Mouse (Mus musculus): ENCODE data around the gene Pappa. TPM values are rescaled to one million over a fixed set of nuclear protein-coding genes. Genes with fewer than 3 reads are reported as not detected.
A peak's percentile ranks its signal among the peaks of the same experiment; 100 is the strongest.

Pappa gene
- total and polyA plus RNA-seq, 2 experiments from 2014 or later: 0.57 to 3.7 TPM

DNA sequence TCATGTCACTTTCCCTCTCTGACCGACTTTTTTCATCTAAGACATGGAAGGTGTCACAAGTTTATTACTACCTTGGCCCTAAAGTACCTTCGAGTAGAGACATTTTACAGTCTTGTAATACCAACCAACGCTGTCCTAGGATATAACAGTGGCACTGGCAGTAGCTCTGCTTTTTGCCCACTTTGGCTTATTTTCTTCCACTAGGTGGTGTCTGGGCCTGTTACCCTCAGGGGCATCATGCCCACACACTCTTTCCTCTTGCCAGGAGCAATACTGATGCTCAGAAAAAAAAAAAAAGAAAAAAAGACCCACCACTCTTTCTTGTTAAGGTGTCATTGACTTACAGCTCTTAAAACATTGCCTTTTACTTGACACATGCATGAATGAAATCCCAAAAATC is 8.7 kb downstream of the Pappa start:
- ATAC-seq (ENCODE audit: low FRiP score) (no peak), DNase-seq (ENCODE audit: low spot score) (no peak)
- Histone ChIP-seq H3K4me2 (ENCODE audit: low read depth, low read length, poor library complexity, severe bottlenecking) (no peak overlapping the region), H3K36me3 (ENCODE audit: insufficient read depth, low read length) (no peaks in the 10 kb centered on the region), H3K9ac (replicated peaks; ENCODE audit: low read length, poor library complexity, severe bottlenecking) (no peak overlapping the region), H3K4me3 (ENCODE audit: low read depth, low read length) (no peak overlapping the region), H3K27ac (ENCODE audit: low read depth, low read length) (no peak overlapping the region), H3K9me3 (ENCODE audit: low read length) (no peaks in the 10 kb centered on the region), H3K4me1 (ENCODE audit: insufficient read depth, low read length) (no peaks in the 10 kb centered on the region), H3K27me3 (ENCODE audit: insufficient read depth, low read length) (no peaks in the 10 kb centered on the region; the same call in 1 of the 2 replicates)
- TF ChIP-seq CTCF (IDR thresholded peaks at IDR 0.05): peak; percentile 45
- WGBS: 81% methylated on average over 3 of the region's 3 CpGs

DNA sequence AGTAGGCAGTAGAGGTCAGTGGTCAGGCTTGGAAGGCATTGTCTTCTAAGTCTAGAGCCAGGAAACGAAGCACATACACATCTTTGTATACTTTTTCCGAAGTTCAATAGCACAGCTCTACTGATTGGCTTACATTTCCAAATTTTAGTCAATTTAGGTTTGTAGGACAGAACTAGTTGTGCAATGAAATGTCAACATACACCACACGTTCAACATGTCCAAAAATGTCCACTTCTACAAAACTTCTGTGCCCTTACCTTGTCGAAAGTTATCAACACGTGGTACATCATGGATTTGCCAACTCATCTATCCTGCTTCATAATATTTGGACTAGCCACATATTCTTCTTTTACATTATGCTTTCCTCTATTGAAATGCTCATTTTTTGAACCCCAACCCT is 10.4 kb downstream of the Pappa start:
- Histone ChIP-seq H3K36me3 (ENCODE audit: insufficient read depth, low read length) (no peaks in the 10 kb centered on the region), H3K9me3 (ENCODE audit: low read length) (no peaks in the 10 kb centered on the region), H3K9ac (replicated peaks; ENCODE audit: low read length, poor library complexity, severe bottlenecking) (no peak overlapping the region), H3K4me3 (ENCODE audit: low read depth, low read length) (no peak overlapping the region), H3K27ac (ENCODE audit: low read depth, low read length) (no peak overlapping the region), H3K4me1 (ENCODE audit: insufficient read depth, low read length) (no peaks in the 10 kb centered on the region), H3K27me3 (ENCODE audit: insufficient read depth, low read length) (no peaks in the 10 kb centered on the region), H3K4me2 (ENCODE audit: low read depth, low read length, poor library complexity, severe bottlenecking) (no peak overlapping the region)
- no peak for ATAC-seq (ENCODE audit: low FRiP score)
- DNase-seq (ENCODE audit: low spot score): no peak
- WGBS: 88% methylated on average over 5 of the region's 5 CpGs
- no peak for TF ChIP-seq CTCF (IDR thresholded peaks at IDR 0.05)

DNA sequence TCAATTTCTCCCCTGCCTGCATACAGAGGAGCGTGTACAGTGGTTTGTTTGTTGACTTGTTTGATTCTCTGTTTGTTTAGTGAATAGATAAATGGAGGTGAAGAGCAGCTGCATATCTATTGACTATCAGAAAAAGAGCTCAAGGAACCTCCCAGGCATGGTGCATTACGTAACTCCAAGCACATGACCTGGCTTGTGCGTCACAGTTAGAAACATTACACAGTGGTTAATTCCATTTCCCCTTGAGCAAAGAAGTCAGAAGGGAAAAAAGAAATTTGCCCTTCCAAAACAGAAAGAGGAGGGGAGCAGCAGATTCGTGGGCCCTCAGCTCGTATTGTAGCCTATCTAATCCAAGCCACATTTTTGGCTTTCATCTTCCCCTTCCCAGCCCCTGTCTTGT is 11.1 kb downstream of the Pappa start:
- no peaks in the 10 kb centered on the region for H3K9me3 ChIP-seq (ENCODE audit: low read length)
- no peak overlapping the region for H3K27ac ChIP-seq (ENCODE audit: low read depth, low read length)
- no peak for TF ChIP-seq CTCF (IDR thresholded peaks at IDR 0.05)
- no peaks in the 10 kb centered on the region for H3K4me1 ChIP-seq (ENCODE audit: insufficient read depth, low read length)
- WGBS: 65% methylated on average over 5 of the region's 5 CpGs
- H3K36me3 ChIP-seq (ENCODE audit: insufficient read depth, low read length): no peaks in the 10 kb centered on the region
- no peak overlapping the region for H3K4me3 ChIP-seq (ENCODE audit: low read depth, low read length)
- H3K27me3 ChIP-seq (ENCODE audit: insufficient read depth, low read length): no peaks in the 10 kb centered on the region
- no peak overlapping the region for H3K9ac ChIP-seq (replicated peaks; ENCODE audit: low read length, poor library complexity, severe bottlenecking)
- ATAC-seq (ENCODE audit: low FRiP score) (no peak), DNase-seq (ENCODE audit: low spot score) (no peak)
- no peak overlapping the region for H3K4me2 ChIP-seq (ENCODE audit: low read depth, low read length, poor library complexity, severe bottlenecking)

DNA sequence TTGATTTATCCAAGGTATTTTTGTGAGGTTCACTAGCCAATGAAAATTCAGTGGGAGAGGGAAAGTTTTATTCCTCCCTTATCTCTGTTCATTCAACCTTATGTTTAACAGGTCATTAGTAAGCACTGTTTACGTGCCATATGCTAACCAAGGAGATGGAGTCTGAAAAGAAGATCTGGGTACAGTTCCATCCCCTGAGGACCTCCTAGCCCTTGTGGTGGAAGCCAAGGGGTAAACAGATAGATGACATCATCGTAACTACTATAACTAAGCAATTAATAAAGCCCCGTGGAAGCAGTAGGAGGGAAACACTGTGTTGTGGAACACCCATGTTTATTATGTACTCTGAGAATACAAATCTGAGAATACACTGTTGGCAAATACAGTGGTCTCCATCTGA is 12.6 kb downstream of the Pappa start:
- no peak for ATAC-seq (ENCODE audit: low FRiP score)
- Histone ChIP-seq H3K9ac (replicated peaks; ENCODE audit: low read length, poor library complexity, severe bottlenecking) (no peak overlapping the region), H3K4me3 (ENCODE audit: low read depth, low read length) (no peak overlapping the region), H3K4me2 (ENCODE audit: low read depth, low read length, poor library complexity, severe bottlenecking) (no peak overlapping the region), H3K36me3 (ENCODE audit: insufficient read depth, low read length) (no peaks in the 10 kb centered on the region), H3K27ac (ENCODE audit: low read depth, low read length) (no peak overlapping the region), H3K4me1 (ENCODE audit: insufficient read depth, low read length) (no peaks in the 10 kb centered on the region), H3K9me3 (ENCODE audit: low read length) (no peaks in the 10 kb centered on the region), H3K27me3 (ENCODE audit: insufficient read depth, low read length) (no peaks in the 10 kb centered on the region)
- no peak for DNase-seq (ENCODE audit: low spot score)
- no peak for TF ChIP-seq CTCF (IDR thresholded peaks at IDR 0.05)
- WGBS: 92% methylated on average over 3 of the region's 3 CpGs

- ATAC-seq (ENCODE audit: low FRiP score) (no peak), DNase-seq (ENCODE audit: low spot score) (no peak)
- Histone ChIP-seq H3K27me3 (ENCODE audit: insufficient read depth, low read length) (no peaks in the 10 kb centered on the region), H3K9ac (replicated peaks; ENCODE audit: low read length, poor library complexity, severe bottlenecking) (no peak overlapping the region), H3K4me2 (ENCODE audit: low read depth, low read length, poor library complexity, severe bottlenecking) (no peak overlapping the region), H3K4me3 (ENCODE audit: low read depth, low read length) (no peak overlapping the region), H3K4me1 (ENCODE audit: insufficient read depth, low read length) (no peaks in the 10 kb centered on the region), H3K27ac (ENCODE audit: low read depth, low read length) (no peak overlapping the region), H3K9me3 (ENCODE audit: low read length) (no peaks in the 10 kb centered on the region), H3K36me3 (ENCODE audit: insufficient read depth, low read length) (no peaks in the 10 kb centered on the region)
- 80% methylated on average over 1 of the region's 1 CpGs for WGBS
- no peak for TF ChIP-seq CTCF (IDR thresholded peaks at IDR 0.05)
Observed at GRCm38 (mm10) chr4:65146936-65147335, 23.0 kb downstream of the Pappa start.

DNA sequence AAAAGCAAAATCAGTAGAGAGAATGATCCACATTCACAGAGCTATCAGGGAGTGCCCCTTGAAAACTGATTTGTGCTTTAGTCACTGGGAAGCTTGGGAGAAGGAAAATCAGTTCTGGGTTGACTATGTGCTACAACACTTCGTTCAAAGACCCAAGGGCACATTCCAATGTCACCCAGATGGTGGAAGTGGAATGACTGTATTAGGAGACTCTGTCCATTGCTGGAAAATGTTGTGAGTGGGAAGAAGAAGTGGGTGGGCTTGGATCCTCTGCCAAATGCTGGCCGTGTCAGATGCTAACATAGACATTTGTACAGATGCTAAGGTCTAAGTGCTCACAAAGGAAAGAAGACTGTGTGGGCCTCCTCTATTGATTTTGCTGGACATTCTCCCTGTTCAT is 29.6 kb downstream of the Pappa start:
- Histone ChIP-seq H3K9ac (replicated peaks; ENCODE audit: low read length, poor library complexity, severe bottlenecking) (no peak overlapping the region), H3K36me3 (ENCODE audit: insufficient read depth, low read length) (no peaks in the 10 kb centered on the region), H3K9me3 (ENCODE audit: low read length) (no peaks in the 10 kb centered on the region), H3K4me3 (ENCODE audit: low read depth, low read length) (no peak overlapping the region), H3K4me2 (ENCODE audit: low read depth, low read length, poor library complexity, severe bottlenecking) (no peak overlapping the region), H3K27ac (ENCODE audit: low read depth, low read length) (no peak overlapping the region), H3K27me3 (ENCODE audit: insufficient read depth, low read length) (no peaks in the 10 kb centered on the region), H3K4me1 (ENCODE audit: insufficient read depth, low read length) (no peaks in the 10 kb centered on the region)
- no peak for DNase-seq (ENCODE audit: low spot score)
- 79% methylated on average over 2 of the region's 2 CpGs for WGBS
- TF ChIP-seq CTCF (IDR thresholded peaks at IDR 0.05): no peak
- no peak for ATAC-seq (ENCODE audit: low FRiP score)
